Mouse (Mus musculus): ENCODE data around the gene Fap. TPM values are rescaled to one million over a fixed set of nuclear protein-coding genes. Genes with fewer than 3 reads are reported as not detected.

Fap gene
- polyA plus RNA-seq, 1 experiment from 2014 or later, result 3.1 TPM

DNA sequence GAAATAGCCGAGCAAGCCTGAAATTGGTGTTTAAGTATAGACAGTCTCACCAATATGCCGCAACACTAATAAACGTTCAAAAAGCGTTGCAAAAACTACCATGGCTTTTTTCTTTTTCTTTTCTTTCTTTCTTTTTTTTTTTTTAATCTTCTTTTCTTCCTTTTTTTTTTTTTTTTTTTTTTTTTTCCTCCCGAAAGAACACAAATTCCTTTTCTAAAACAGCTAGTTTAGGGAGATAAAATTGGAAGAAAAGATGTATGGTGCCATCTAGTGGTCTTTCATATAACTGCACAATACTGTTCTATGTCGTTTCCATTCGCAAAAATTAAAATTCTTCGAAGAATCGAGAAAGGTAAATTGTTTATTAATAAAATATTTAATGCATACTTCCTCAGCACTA lies 115.8 kb downstream of the Fap start:
- Histone ChIP-seq H3K9ac (ENCODE audit: low read length) (no peak overlapping the region), H3K27ac (replicated peaks in 1 of 2; ENCODE audit: control insufficient read depth in 1 of 2, insufficient read depth in 1 of 2, low read depth in 2 of 2, low read length in 2 of 2) (no peak overlapping the region), H3K9me3 (ENCODE audit: control insufficient read depth, low read length) (no peaks in the 10 kb centered on the region), H3K27me3 (ENCODE audit: control insufficient read depth, insufficient read depth, low read length) (no peaks in the 10 kb centered on the region), H3K36me3 (ENCODE audit: control insufficient read depth, insufficient read depth, low read length) (no peaks in the 10 kb centered on the region), H3K4me3 (ENCODE audit: control insufficient read depth in 1 of 2, insufficient read depth in 1 of 2, low read depth in 1 of 2, low read length in 2 of 2) (no peak overlapping the region), H3K4me1 (ENCODE audit: control insufficient read depth in 2 of 2, insufficient read depth in 2 of 2, low read length in 2 of 2) (no peaks in the 10 kb centered on the region), H3K4me2 (ENCODE audit: low read length) (no peak overlapping the region)
- WGBS, result 41% methylated on average over 9 of the region's 9 CpGs
- no peak for ATAC-seq (ENCODE audit: insufficient number of reproducible peaks, insufficient read depth, low FRiP score, low read depth)

DNA sequence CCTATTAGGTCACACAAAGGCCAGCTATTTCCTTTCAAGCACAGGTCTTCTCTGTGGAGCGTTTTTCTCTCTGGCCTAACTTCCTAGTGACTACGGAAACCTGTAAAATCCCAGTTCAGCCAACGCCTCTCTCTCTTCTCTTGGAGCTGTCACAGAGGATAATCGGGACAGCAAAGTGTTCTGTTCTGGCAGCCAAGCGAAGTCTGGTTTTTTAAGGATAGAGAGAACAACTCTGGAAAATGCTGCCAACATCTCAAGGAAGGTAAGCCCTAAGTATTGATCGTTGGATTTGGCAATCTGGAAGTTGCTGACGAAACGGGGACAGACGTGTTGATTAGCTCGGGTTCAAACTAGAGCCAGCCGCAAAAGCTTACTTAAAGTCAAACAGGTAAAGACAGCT lies 118.9 kb downstream of the Fap start:
- no peak overlapping the region for H3K4me3 ChIP-seq (ENCODE audit: control insufficient read depth in 1 of 2, insufficient read depth in 1 of 2, low read depth in 1 of 2, low read length in 2 of 2)
- 74% methylated on average over 11 of the region's 11 CpGs for WGBS
- H3K27me3 ChIP-seq (ENCODE audit: control insufficient read depth, insufficient read depth, low read length), result no peaks in the 10 kb centered on the region
- H3K9ac ChIP-seq (ENCODE audit: low read length), result no peak overlapping the region
- no peaks in the 10 kb centered on the region for H3K4me1 ChIP-seq (ENCODE audit: control insufficient read depth in 2 of 2, insufficient read depth in 2 of 2, low read length in 2 of 2)
- no peaks in the 10 kb centered on the region for H3K9me3 ChIP-seq (ENCODE audit: control insufficient read depth, low read length)
- H3K27ac ChIP-seq (replicated peaks in 1 of 2; ENCODE audit: control insufficient read depth in 1 of 2, insufficient read depth in 1 of 2, low read depth in 2 of 2, low read length in 2 of 2), result no peak overlapping the region
- no peaks in the 10 kb centered on the region for H3K36me3 ChIP-seq (ENCODE audit: control insufficient read depth, insufficient read depth, low read length)
- H3K4me2 ChIP-seq (ENCODE audit: low read length), result no peak overlapping the region
- ATAC-seq (ENCODE audit: insufficient number of reproducible peaks, insufficient read depth, low FRiP score, low read depth), result no peak

DNA sequence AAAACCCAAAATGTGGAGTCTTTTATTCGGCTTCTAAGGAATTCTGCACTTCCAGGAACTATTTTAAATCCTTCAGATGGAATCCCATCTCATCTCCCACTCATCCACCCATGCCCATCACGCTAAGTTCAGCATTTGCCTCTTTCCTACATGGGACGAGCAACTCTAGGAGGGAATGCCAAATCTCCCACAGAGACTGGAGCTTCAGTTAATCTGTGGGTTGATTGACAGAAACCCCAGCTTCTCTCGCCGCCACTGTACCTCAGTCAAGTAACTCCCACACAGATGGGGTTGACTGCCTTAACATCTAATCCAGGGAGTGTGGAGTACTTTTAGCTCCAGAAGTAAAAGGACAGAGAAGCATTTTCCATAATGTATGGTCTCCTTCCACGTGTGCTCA lies 119.8 kb downstream of the Fap start:
- WGBS, result 66% methylated on average over 6 of the region's 6 CpGs

More for the DNA sequence above, 119.8 kb downstream of the Fap start:
- H3K9me3 ChIP-seq (ENCODE audit: control insufficient read depth, low read length), result no peaks in the 10 kb centered on the region
- H3K27ac ChIP-seq (replicated peaks in 1 of 2; ENCODE audit: control insufficient read depth in 1 of 2, insufficient read depth in 1 of 2, low read depth in 2 of 2, low read length in 2 of 2), result no peak overlapping the region
- H3K4me3 ChIP-seq (ENCODE audit: control insufficient read depth in 1 of 2, insufficient read depth in 1 of 2, low read depth in 1 of 2, low read length in 2 of 2), result no peak overlapping the region
- no peak for ATAC-seq (ENCODE audit: insufficient number of reproducible peaks, insufficient read depth, low FRiP score, low read depth)
- H3K4me2 ChIP-seq (ENCODE audit: low read length), result no peak overlapping the region
- H3K36me3 ChIP-seq (ENCODE audit: control insufficient read depth, insufficient read depth, low read length), result no peaks in the 10 kb centered on the region
- no peak overlapping the region for H3K9ac ChIP-seq (ENCODE audit: low read length)
- H3K27me3 ChIP-seq (ENCODE audit: control insufficient read depth, insufficient read depth, low read length), result no peaks in the 10 kb centered on the region
- no peaks in the 10 kb centered on the region for H3K4me1 ChIP-seq (ENCODE audit: control insufficient read depth in 2 of 2, insufficient read depth in 2 of 2, low read length in 2 of 2)

Other genes with a start within 250 kb of the Fap start
- 22.0 and 26.5 TPM in 2 replicates for gene Dpp4, start 161.8 kb downstream of the Fap start, polyA plus RNA-seq (2014; fragmentation: Nextera tagmentation; extraction: Ambion mirVana)
- not detected in 2 replicates for gene Gcg, start 90.4 kb downstream of the Fap start, polyA plus RNA-seq (2014; fragmentation: Nextera tagmentation; extraction: Ambion mirVana)
- gene Ifih1, start 72.2 kb upstream of the Fap start, polyA plus RNA-seq (2014; fragmentation: Nextera tagmentation; extraction: Ambion mirVana), result 1.3 and 1.9 TPM in 2 replicates
- 19.1 and 20.1 TPM in 2 replicates for gene Gca, start 90.2 kb upstream of the Fap start, polyA plus RNA-seq (2014; fragmentation: Nextera tagmentation; extraction: Ambion mirVana)

All from heart, embryonic 14.5 days (tissue).